Mouse (Mus musculus) MEL (cell line): ENCODE results near the gene 9930111J21Rik2.

Experiments
- CTCF ChIP-seq, 3 experiments: IDR thresholded peaks in 2 of 3; conservative IDR thresholded peaks in 1 of 3; 2 replicates each; pipeline ENCODE4 v1.5.1; 2011 to 2012; ENCODE audit warnings: low read length in 3 of 3, low read depth in 2 of 3, mild to moderate bottlenecking in 2 of 3, improper control_type of control experiment in 1 of 3, inconsistent platforms in 1 of 3, mixed read lengths in 1 of 3, moderate library complexity in 1 of 3; ENCODE audit not compliant: control insufficient read depth in 1 of 3, insufficient read depth in 1 of 3, poor library complexity in 1 of 3, severe bottlenecking in 1 of 3
- E2F4 ChIP-seq: IDR thresholded peaks from 2 replicates; pipeline ENCODE4 v1.6.1; 2011; ENCODE audit warnings: low read depth, low read length, improper control_type of control experiment, borderline replicate concordance
- EP300 ChIP-seq, 2 experiments: IDR thresholded peaks; 2 replicates each; pipeline ENCODE4 v1.6.1; 2011; ENCODE audit warnings: improper control_type of control experiment in 2 of 2, low read length in 2 of 2, low read depth in 1 of 2, mild to moderate bottlenecking in 1 of 2
- HCFC1 ChIP-seq: IDR thresholded peaks from 2 replicates; pipeline ENCODE4 v1.6.1; 2012; ENCODE audit warnings: low read depth, mild to moderate bottlenecking, inconsistent platforms, low read length, improper control_type of control experiment, moderate library complexity
- MAFK ChIP-seq: IDR thresholded peaks from 2 replicates; pipeline ENCODE4 v1.6.1; 2011; ENCODE audit warnings: low read depth, mild to moderate bottlenecking, low read length, improper control_type of control experiment, borderline replicate concordance
- MXI1 ChIP-seq: IDR thresholded peaks from 2 replicates; pipeline ENCODE4 v1.6.1; 2011; ENCODE audit warnings: mild to moderate bottlenecking, low read depth, low read length, improper control_type of control experiment
- MYC ChIP-seq: IDR thresholded peaks from 2 replicates; pipeline ENCODE4 v1.6.1; 2011; ENCODE audit warnings: low read depth, mild to moderate bottlenecking, low read length, improper control_type of control experiment, moderate library complexity
- POLR2A ChIP-seq, 2 experiments: IDR thresholded peaks; 2 replicates each; pipeline ENCODE4 v1.6.1; 2011 to 2012; ENCODE audit warnings: low read length in 2 of 2, mild to moderate bottlenecking in 2 of 2, control low read depth in 1 of 2, improper control_type of control experiment in 1 of 2, low read depth in 1 of 2, moderate library complexity in 1 of 2; ENCODE audit not compliant: control insufficient read depth in 1 of 2, insufficient read depth in 1 of 2, poor library complexity in 1 of 2
- TAL1 ChIP-seq: IDR thresholded peaks from 2 replicates; pipeline ENCODE4 v1.6.1; 2012; ENCODE audit warnings: mild to moderate bottlenecking, inconsistent platforms, low read length, moderate library complexity, mixed read lengths
- TBP ChIP-seq: IDR thresholded peaks from 2 replicates; pipeline ENCODE4 v1.8.0; 2011; ENCODE audit warnings: low read depth, low read length, improper control_type of control experiment
- USF2 ChIP-seq, 2 experiments: IDR thresholded peaks; 2 replicates each; pipeline ENCODE4 v1.6.1; 2011 to 2012; ENCODE audit warnings: improper control_type of control experiment in 2 of 2, low read length in 2 of 2, borderline replicate concordance in 1 of 2, inconsistent platforms in 1 of 2, low read depth in 1 of 2, mild to moderate bottlenecking in 1 of 2; ENCODE audit not compliant: insufficient read depth in 1 of 2

- TF ChIP-seq TAL1 (no peak), POLR2A (IDR thresholded peaks at IDR 0.05; ENCODE audit: control insufficient read depth in 1 of 2, insufficient read depth in 1 of 2, low read depth in 1 of 2, low read length in 2 of 2, poor library complexity in 1 of 2) (no peak), MXI1 (no peak), HCFC1 (no peak), CTCF (IDR thresholded peaks at IDR 0.05 in 2 of 3, conservative IDR thresholded peaks at IDR 0.05 in 1 of 3; ENCODE audit: control insufficient read depth in 1 of 3, insufficient read depth in 1 of 3, low read depth in 2 of 3, low read length in 3 of 3, poor library complexity in 1 of 3, severe bottlenecking in 1 of 3) (no peak), E2F4 (no peak), USF2 (IDR thresholded peaks at IDR 0.05; ENCODE audit: borderline replicate concordance in 1 of 2, insufficient read depth in 1 of 2, low read depth in 1 of 2, low read length in 2 of 2) (no peak), MAFK (no peak), TBP (no peak), EP300 (IDR thresholded peaks at IDR 0.05; ENCODE audit: low read depth in 1 of 2, low read length in 2 of 2) (no peak), MYC (no peak)
Measured at GRCm38 (mm10) chr11:49093861-49094660, 43.0 kb upstream of the 9930111J21Rik2 start.
